In the genomic region with DNA sequence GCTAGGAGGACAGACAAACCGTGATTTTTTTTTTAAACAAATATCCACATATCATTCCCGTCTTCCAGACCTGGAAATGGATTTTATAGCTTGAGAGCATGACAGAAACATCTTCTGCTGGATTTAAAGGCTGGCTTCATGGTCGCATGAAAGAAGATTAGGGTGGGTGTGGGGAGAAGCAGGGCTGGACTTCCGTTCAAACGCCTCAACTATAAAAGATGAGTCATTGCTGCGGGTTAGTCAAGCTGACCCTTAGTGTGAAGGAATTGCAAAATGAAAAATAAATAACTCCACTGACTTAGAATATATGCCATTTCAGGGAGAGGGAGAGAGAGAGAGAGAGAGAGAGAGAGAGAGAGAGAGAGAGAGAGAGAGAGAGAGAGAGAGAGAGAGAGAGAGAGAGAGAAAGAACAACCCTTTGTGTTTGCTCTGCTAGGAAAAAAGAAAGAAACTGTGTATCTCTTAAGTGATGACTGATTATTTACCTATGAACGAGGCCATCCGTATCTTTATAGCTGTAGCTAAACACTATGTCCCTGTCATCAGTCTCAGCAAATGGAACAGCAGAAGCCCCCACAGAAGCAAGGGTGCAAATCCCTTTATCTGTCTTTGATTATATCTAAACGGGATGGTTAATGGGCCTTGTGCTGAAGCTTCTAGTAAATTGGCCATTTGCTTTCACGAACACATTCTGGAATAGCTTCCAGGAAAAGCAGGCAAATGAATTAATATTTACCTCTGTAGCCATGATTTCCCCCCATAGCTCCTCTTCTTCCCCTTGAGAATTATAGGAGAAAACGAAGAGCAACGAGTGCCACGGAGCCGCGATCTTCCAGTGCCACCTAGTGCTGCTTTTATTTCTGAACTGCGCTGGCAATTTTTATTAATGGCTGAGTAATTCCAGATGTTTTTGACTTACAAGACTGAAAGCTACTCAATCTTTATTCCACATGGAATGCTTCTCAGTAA, we compare ENCODE assay signal across 8 mouse cellular contexts.
DNase-seq lines count a peak whose midpoint lies in the region; ATAC-seq and TF ChIP-seq lines count a peak whose summit lies in the region.

No protein-coding gene starts in this region.

- H3K36me3 ChIP-seq in heart, adult 2 months (ENCODE audit: control insufficient read depth, insufficient read depth, low read length), result no peaks in the 10 kb centered on the region
- H3K36me3 ChIP-seq in forebrain, postnatal 0 days (ENCODE audit: insufficient read depth), result no peaks in the 10 kb centered on the region
- no peaks in the 10 kb centered on the region for H3K36me3 ChIP-seq in intestine, embryonic 15.5 days
- no peaks in the 10 kb centered on the region for H3K36me3 ChIP-seq in limb, embryonic 15.5 days
- no peaks in the 10 kb centered on the region for H3K36me3 ChIP-seq in neural tube, embryonic 15.5 days

- DNase-seq in heart, adult 2 months, result peak; percentile 9 to 25
- DNase-seq in heart, postnatal 25 days (ENCODE audit: low spot score), result no peak
- peak; percentile 5 for DNase-seq in adrenal gland, adult 8-10 months
- DNase-seq in forebrain, postnatal 0 days, result peak; percentile 87
- DNase-seq in spleen, postnatal 4 days (ENCODE audit: low spot score in 2 of 2), result no peak

- whole genome bisulfite sequencing in heart, adult 2 months, result 21% methylated on average over 16 of the region's 16 CpGs
- 28% methylated on average over 16 of the region's 16 CpGs for WGBS in forebrain, postnatal 0 days
- WGBS in intestine, embryonic 15.5 days, result 14% methylated on average over 16 of the region's 16 CpGs
- 16% methylated on average over 16 of the region's 16 CpGs for WGBS in limb, embryonic 15.5 days
- WGBS in neural tube, embryonic 15.5 days, result 18% methylated on average over 16 of the region's 16 CpGs

- H3K9ac ChIP-seq in heart, adult 2 months (ENCODE audit: low read depth, low read length), result no peak overlapping the region
- peak overlapping the region; percentile 41; the same call in 1 of the 2 replicates for H3K9ac ChIP-seq in forebrain, postnatal 0 days
- H3K9ac ChIP-seq in intestine, embryonic 15.5 days, result no peak overlapping the region
- no peak overlapping the region for H3K9ac ChIP-seq in limb, embryonic 15.5 days
- peak overlapping the region; percentile 34 for H3K9ac ChIP-seq in neural tube, embryonic 15.5 days (replicated peaks)

- H3K27ac ChIP-seq in heart, adult 2 months, result no peak overlapping the region
- H3K27ac ChIP-seq in forebrain, postnatal 0 days (ENCODE audit: low read depth, low read length), result peak overlapping the region; percentile 62; the same call in 1 of the 2 replicates
- H3K27ac ChIP-seq in intestine, embryonic 15.5 days, result no peak overlapping the region
- H3K27ac ChIP-seq in limb, embryonic 15.5 days, result 0 out of 2 replicates have a peak overlapping the region, but pooled peaks have one; percentile 33
- H3K27ac ChIP-seq in neural tube, embryonic 15.5 days (replicated peaks), result peak overlapping the region; percentile 83

- 0 out of 2 replicates have a peak, but pooled peaks have one; percentile 37 for TF ChIP-seq EP300 in heart, adult 2 months (IDR thresholded peaks at IDR 0.05; ENCODE audit: insufficient read depth, low read depth, low read length)

- H3K79me2 ChIP-seq in heart, adult 2 months (replicated peaks; ENCODE audit: control insufficient read depth, insufficient read depth, low read length), result no peaks in the 10 kb centered on the region

- no peak overlapping the region for H3K4me3 ChIP-seq in heart, adult 2 months
- H3K4me3 ChIP-seq in forebrain, postnatal 0 days (ENCODE audit: low read depth, low read length), result peak overlapping the region; percentile 27
- no peak overlapping the region for H3K4me3 ChIP-seq in intestine, embryonic 15.5 days (replicated peaks)
- peak overlapping the region; percentile 37 for H3K4me3 ChIP-seq in limb, embryonic 15.5 days
- peak overlapping the region; percentile 27 for H3K4me3 ChIP-seq in neural tube, embryonic 15.5 days (replicated peaks)

- intact Hi-C loops in heart, adult 2 months (cut with DNase I), result loop anchor here (1.0 to 10.0 kb wide), 3 partner anchors 753 to 1525 kb away; partner anchors contain the start of gene Ppa2
- intact Hi-C loops in heart, postnatal 25 days (cut with DNase I), result loop anchor here (1.0 to 5.0 kb wide), 2 partner anchors 753 to 1317 kb away; partner anchors contain the start of gene Ppa2

- TF ChIP-seq POLR2A in heart, adult 2 months (IDR thresholded peaks at IDR 0.05; ENCODE audit: insufficient read depth, low read depth, low read length), result no peak

- TF ChIP-seq CTCF in heart, adult 2 months (IDR thresholded peaks at IDR 0.05), result peak; percentile 83
- peak; percentile 84 for TF ChIP-seq CTCF in forebrain, postnatal 0 days (IDR thresholded peaks at IDR 0.05; ENCODE audit: low read depth)

- H3K9me3 ChIP-seq in forebrain, postnatal 0 days (ENCODE audit: low read length), result no peaks in the 10 kb centered on the region
- no peaks in the 10 kb centered on the region for H3K9me3 ChIP-seq in intestine, embryonic 15.5 days
- no peaks in the 10 kb centered on the region for H3K9me3 ChIP-seq in limb, embryonic 15.5 days
- H3K9me3 ChIP-seq in neural tube, embryonic 15.5 days (replicated peaks), result no peaks in the 10 kb centered on the region

- H3K27me3 ChIP-seq in heart, adult 2 months (ENCODE audit: control insufficient read depth, insufficient read depth, low read length), result no peaks in the 10 kb centered on the region
- H3K27me3 ChIP-seq in forebrain, postnatal 0 days (ENCODE audit: insufficient read depth, low read length), result no peaks in the 10 kb centered on the region
- no peaks in the 10 kb centered on the region for H3K27me3 ChIP-seq in intestine, embryonic 15.5 days (replicated peaks)
- H3K27me3 ChIP-seq in limb, embryonic 15.5 days, result no peaks in the 10 kb centered on the region
- H3K27me3 ChIP-seq in neural tube, embryonic 15.5 days (replicated peaks), result no peaks in the 10 kb centered on the region

- no peaks in the 10 kb centered on the region for H3K4me1 ChIP-seq in heart, adult 2 months (ENCODE audit: control insufficient read depth, insufficient read depth, low read length)
- no peaks in the 10 kb centered on the region for H3K4me1 ChIP-seq in forebrain, postnatal 0 days (ENCODE audit: insufficient read depth)
- no peaks in the 10 kb centered on the region for H3K4me1 ChIP-seq in intestine, embryonic 15.5 days (replicated peaks)
- H3K4me1 ChIP-seq in limb, embryonic 15.5 days, result no peaks in the 10 kb centered on the region
- peaks cover 4% of the 10 kb centered on the region; the same call in 1 of the 2 replicates for H3K4me1 ChIP-seq in neural tube, embryonic 15.5 days

- peak overlapping the region; percentile 45 for H3K4me2 ChIP-seq in forebrain, postnatal 0 days (ENCODE audit: low read depth)
- H3K4me2 ChIP-seq in intestine, embryonic 15.5 days (replicated peaks), result peak overlapping the region; percentile 43
- H3K4me2 ChIP-seq in limb, embryonic 15.5 days, result peak overlapping the region; percentile 49
- peak overlapping the region; percentile 56 for H3K4me2 ChIP-seq in neural tube, embryonic 15.5 days

- ATAC-seq in forebrain, postnatal 0 days, result peak; percentile 90
- ATAC-seq in intestine, embryonic 15.5 days, result peak; percentile 78
- ATAC-seq in limb, embryonic 15.5 days (ENCODE audit: insufficient number of reproducible peaks, low FRiP score, low TSS enrichment, low read depth), result no peak
- ATAC-seq in neural tube, embryonic 15.5 days (ENCODE audit: low FRiP score), result peak; percentile 91

Comparison
In these comparisons a context has a peak if more than half of its experiments do, and no peak if none do; other contexts are left out.
1. DNase-seq: peak in heart, adult 2 months (2 of 2), adrenal gland, adult 8-10 months (single experiment) and forebrain, postnatal 0 days (single experiment); none in heart, postnatal 25 days (single experiment) and spleen, postnatal 4 days (0 of 2).
2. H3K27ac ChIP-seq: peak in forebrain, postnatal 0 days (single experiment), limb, embryonic 15.5 days (single experiment) and neural tube, embryonic 15.5 days (single experiment); none in heart, adult 2 months (single experiment) and intestine, embryonic 15.5 days (single experiment).
3. H3K4me3 ChIP-seq: peak in forebrain, postnatal 0 days (single experiment), limb, embryonic 15.5 days (single experiment) and neural tube, embryonic 15.5 days (single experiment); none in heart, adult 2 months (single experiment) and intestine, embryonic 15.5 days (single experiment).
4. H3K9ac ChIP-seq: peak in forebrain, postnatal 0 days (single experiment) and neural tube, embryonic 15.5 days (single experiment); none in heart, adult 2 months (single experiment), intestine, embryonic 15.5 days (single experiment) and limb, embryonic 15.5 days (single experiment).
5. Peak in every context shown above with its lines, with median percentiles within 50 percentile points of each other: H3K4me2 ChIP-seq.